1 mouse cellular context compared by ENCODE assay signal in the genomic region with DNA sequence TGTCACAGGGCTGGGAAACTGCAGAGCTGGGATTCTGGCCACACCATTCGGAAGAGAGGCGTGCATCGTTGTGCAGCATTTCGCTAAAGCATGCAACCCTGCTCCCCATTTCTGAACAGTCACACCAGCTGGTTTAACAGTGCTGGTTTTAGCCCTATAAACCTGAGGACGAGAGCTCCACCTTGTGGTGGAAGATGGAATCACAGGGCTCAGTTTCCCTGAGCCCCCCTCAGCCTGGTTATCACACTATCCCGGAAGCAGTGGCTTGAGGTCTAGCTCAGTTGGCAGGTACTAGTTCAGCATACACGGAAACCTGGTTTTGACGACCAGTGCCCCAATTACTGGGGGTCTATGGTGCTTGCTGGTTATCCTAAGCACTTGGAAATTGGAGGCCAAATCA.
TF ChIP-seq lines count a peak whose summit lies in the region.

No protein-coding gene starts in this region.

TF ChIP-seq in MEL, 35 proteins besides CTCF, POLR2A, EP300 and RAD21 (continued from another document):
- peak; percentile 51 for TF ChIP-seq ZC3H11A (IDR thresholded peaks at IDR 0.05; ENCODE audit: low read depth, low read length)
- TF ChIP-seq ELF1 (IDR thresholded peaks at IDR 0.05; ENCODE audit: low read depth, low read length): peak; percentile 76
- peak; percentile 58; the same call in 1 of the 2 replicates for TF ChIP-seq HCFC1 (IDR thresholded peaks at IDR 0.05; ENCODE audit: low read depth, low read length)
- TF ChIP-seq TBP (IDR thresholded peaks at IDR 0.05; ENCODE audit: low read depth, low read length): peak; percentile 68; the same call in 1 of the 2 replicates
- peak; percentile 66 for TF ChIP-seq MXI1 (IDR thresholded peaks at IDR 0.05; ENCODE audit: low read depth, low read length)
- TF ChIP-seq MYC (IDR thresholded peaks at IDR 0.05; ENCODE audit: low read depth, low read length): peak; percentile 78
